Mouse (Mus musculus) heart, postnatal 4 days (tissue): ENCODE measurements around the gene Proser3. TPM values are rescaled to one million over a fixed set of nuclear protein-coding genes. Genes with fewer than 3 reads are reported as not detected.

Experiments used
- DNase-seq: peaks from one replicate; pipeline ENCODE4 v3.0.0; 2021
- total RNA-seq, 2 experiments: library from RNA; stranded (reverse); gene quantifications; 2 replicates each; pipeline ENCODE4 v1.2.3; 2021

Proser3 gene
- total RNA-seq = 1 to 10 TPM; 5.2 to 7.8 TPM

DNA sequence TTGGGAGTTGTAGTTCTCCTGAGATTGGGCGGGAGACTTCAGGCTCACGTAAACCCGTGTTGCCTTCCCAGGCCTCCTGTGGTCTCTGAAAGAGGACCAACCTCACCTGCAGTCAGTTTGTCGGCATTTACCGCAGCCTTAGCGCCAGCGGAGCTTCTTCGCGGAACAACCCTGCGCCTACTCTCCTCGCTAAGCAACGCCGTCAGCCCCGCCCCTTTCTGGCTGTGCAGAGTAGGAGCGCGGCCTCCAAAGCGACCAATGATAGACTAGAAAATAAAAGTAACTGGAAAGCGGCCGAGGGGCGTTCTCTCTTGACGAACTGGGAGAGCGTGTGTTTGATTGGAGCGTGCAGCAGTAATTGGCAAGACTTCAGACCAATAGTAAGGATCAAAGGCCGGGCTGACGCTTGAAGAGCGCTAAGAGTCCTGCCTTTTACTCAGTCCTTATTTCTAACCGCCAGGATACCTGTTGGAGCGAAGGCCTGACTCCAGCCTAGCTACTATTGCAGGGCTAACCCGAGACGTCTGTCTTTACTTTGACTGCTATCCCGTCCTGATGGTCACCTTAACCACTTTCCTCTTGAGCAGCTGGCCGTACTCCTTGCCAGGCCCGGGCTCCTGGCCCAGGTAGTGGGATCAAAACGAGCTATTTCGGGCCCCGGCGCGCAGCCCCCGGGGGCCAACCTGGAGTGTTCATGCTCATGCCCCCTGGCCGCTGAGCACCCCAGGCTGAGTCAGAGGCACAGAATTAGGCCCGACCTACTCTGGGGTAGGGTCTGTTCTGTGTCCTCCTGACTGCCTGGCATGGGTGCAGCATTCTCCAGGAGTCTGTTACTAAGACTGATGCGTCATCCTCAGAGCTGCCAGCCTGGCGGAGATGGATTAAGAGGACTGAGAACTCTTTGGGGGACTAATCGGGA lies at the start of gene Proser3, which contains the start of gene Hspb6:
Gene Proser3 (minus strand): TSS at position 198 of the 919 bp plus-strand sequence.
Gene Hspb6 (plus strand): TSS at position 77 of the 919 bp plus-strand sequence.
- peak; percentile 97 for DNase-seq

DNA sequence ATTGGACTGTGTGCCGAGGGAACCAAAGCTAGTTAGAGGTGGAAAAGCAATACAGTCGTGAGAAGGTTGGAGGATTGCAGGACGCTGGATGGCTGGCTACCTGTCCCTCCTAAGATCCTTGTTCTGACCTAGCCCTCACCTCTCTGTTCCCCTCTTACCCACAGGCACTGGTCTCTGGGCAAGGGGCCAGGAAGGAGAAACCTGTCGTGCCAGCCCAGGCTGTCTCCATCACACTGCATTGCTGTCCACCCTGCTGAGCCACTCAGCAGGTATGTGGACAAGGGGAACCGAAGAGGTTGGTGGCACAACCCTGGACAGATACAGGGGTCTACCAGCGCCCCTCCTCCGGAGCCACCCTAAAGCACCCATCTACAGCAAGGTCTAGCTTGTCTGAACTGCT lies 48.6 kb upstream of the Proser3 start:
- no peak for DNase-seq

DNA sequence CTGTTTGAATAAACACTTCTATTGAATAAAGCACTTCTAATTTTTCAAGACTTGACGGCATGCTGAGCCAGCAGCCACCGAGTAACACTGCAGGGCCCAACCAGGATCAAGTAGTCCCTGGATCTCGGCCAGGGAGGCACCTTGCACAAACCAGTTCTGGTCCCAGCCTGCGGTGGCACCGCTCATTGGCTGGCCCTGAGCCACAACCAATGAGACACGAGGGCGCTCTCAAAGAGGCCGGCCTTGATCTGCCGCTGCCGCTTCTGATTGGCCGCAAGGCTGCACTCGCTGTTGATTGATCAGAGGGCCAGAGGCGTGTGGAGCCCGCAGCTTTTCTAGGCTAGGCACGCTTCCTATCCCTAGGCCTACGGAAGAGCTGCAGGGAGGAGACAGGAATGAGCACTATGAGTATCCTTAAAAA lies 47.8 kb upstream of the Proser3 start:
- DNase-seq = peak; percentile 93

DNA sequence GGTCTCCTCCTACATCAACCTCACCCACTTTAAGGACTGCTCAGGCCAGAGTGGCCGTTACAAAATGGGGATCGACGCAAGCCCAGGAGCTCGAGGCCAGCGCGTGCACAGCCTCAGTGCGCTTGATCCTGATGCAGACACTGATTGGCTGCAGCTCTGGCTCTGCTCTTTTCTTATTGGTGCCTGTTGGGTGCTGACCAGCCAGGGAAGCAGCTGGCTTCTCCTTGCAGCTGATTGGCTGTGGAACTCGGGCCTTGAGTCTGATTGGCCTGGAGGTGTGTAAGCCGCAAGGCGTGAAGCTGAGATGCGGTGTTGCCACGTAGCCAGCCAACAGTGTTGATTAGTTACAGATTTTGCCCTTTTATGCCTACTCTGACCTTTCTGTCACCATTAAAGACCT lies 46.7 kb upstream of the Proser3 start, which contains the start of gene Zbtb32:
Gene Zbtb32 (minus strand): TSS at position 124 of the 400 bp plus-strand sequence.
- no peak for DNase-seq

DNA sequence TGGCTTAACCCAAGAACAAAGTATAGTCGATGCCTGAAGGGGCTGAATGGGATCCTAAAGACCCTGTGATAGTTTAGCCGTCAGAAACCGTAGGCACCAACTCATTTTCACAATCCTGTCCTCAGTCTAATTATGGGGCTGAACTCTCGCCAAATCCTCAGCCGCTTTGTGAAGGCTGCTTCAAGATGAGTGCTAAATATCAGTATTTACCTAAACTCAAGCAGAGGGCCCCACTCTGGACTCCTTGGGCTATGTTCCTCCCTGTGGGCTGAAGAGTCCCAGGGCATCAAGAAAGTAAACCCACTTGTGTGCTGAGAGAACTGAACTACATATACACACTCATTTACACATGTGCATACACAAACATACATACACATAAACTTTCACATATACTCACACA lies 44.7 kb upstream of the Proser3 start:
- DNase-seq = no peak

DNA sequence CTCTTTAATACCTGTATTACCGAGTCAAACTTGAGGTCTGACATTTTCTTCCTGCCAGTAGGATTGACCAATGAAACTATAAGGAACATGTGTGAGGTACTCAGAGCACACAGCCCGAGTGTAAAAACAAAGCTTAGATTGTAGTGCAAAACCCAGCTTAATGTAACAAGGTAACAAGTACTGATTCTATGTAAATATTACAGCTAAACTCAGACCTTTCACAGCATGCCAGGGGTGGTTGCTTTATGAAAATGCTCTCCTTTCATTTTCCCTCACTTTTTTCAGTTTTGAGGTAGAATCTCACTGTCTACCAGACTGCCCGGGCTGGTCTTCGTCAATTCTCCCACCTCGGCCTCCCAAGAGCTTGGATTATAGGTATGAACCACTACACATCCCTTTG lies 44.0 kb upstream of the Proser3 start:
- no peak for DNase-seq

DNA sequence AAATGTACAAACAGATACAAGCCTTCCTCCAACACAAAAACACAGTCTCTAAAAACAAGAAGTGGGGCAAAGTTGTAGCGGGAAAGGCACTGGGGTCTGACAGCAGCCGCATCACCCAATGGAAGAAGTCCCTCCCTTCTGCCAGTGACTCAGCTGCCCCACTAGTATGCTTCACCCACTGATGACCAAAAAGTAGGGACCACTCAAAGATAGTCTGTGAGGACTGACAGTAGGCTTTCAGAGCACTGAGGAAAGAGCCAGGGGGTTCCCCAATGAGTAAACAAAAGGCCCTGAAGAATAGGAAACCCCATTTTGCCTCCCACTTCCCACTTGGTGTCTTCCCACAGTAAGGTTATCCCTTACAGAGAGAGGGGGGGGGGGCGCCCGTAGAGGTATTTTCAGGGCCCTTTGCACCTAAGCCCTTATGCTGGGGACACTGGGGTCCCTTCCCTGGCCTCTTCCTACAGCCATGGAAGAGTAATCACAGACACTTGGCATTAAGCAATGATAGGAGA lies 42.5 kb upstream of the Proser3 start:
- no peak for DNase-seq

DNA sequence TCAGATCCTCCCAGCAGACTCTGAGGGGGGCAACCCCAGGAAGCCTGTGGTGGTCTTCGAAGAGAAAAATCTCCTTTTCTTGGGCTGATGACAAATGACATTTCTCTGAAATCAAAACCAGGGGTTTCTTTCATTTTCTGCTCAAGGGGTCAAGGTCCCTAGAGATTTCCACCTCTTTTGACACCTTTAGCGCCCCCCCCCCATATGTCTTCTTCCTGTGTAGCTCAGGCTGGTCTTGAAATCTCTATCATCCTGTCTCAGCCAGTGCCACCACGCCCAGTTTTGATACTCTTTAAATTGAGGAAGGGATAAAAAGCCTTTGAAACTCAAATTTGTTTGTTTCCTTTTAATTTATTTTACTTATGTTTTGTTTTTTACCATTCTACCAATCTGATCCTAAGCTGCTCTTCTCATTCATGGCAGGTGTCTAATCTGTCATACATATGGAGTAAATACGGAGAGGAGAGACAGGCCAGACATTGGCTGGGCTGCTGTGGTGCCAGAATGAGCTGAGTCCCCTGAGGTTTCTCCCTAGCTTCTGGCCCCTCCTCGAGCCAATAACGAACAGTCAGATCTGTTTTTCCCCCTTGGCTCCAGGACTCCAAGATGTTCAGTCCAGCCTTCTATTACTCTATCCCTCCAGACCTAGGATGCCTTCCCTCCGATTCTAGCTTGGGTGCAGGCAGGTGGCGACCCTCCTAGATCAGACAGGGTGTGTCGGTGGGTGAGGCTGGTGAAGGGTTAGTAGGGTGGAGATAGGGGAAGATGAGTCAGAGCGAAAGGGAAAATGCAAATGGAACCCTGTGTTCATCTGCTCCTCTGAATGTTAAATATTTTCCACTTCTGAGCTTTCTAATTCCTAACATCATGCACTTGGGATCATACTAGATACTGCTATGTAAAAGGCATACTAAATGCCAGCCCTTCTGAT lies 41.7 kb upstream of the Proser3 start:
- no peak for DNase-seq

DNA sequence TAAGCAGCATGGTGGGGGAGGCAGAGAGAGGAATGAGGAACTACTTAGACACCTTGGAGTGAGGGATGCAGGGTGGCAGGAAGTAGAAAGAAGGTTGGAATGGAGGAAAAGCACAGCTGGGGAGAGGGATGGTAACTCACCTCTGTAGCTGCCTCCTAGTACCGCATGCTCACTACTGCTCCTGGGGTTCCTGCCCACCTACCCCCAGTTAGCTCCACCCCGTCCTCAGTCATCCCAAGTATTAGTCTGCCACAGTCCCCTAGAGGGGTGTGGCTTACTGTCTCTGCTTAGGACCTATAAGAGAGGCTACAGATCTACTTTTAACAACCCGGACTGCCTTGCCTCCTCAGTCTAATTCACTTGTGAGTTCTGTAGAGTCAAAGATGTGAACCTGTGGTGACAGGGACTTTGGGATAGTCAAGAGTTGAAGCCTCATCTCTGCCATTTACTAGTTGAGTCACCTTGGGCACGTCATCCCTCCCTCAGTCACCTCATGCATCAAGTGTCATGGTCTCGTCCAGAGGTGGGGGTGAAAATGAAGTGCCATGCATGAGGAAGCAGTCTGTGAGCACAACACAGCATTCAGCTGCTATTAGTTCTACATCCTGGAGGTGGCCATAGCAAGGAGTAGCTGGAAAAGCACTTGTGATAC lies 40.8 kb upstream of the Proser3 start:
- DNase-seq = no peak

DNA sequence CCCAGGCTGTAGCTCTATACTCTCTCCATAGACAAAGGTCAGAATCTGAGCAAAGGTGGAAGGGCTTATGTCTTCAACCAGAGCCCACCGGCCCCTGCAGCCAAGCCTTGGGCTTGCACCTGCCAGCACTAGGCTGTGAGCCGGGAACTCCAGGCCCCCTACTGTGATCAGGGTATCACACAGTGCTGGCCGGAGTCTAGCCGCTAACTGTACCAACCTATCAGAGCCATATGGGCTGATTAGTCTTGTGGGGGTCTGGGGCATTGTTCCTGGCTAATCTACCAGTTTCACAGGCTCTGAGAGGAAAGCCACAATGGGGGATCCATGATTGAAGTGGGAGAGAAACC lies 39.5 kb upstream of the Proser3 start:
- DNase-seq = no peak

DNA sequence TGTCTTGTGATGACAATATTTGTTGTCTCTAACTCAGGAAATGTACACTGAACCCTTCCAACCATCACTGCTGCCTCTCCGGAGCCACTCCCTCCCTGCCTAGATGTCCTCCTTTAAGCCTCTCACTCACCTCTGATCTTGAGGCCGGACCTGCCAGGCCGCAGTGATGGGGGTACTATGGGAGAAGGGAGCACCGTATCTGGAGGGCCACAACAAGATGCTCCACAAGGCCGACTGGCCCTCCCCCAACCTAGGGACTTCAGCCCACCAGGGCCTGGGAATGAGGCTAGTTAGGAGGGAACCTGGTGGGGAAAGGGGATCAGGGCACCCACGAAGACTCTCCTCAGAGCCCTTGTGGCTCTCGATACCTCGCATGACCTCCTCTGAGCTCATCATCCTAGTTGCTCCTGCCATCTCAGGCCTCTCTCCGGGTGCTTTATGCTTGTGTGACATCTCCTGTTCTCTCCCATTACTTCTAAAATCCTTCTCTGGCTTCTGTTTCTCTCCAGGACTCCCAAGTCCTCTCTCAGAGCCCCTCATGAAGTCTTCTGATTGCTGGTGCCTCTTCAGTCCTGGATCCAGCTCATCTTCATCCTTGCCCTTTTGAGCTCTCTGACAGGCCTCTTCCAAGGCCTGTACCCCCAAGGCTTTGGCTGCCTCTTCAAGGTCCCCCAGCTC lies 39.0 kb upstream of the Proser3 start:
- DNase-seq = no peak

DNA sequence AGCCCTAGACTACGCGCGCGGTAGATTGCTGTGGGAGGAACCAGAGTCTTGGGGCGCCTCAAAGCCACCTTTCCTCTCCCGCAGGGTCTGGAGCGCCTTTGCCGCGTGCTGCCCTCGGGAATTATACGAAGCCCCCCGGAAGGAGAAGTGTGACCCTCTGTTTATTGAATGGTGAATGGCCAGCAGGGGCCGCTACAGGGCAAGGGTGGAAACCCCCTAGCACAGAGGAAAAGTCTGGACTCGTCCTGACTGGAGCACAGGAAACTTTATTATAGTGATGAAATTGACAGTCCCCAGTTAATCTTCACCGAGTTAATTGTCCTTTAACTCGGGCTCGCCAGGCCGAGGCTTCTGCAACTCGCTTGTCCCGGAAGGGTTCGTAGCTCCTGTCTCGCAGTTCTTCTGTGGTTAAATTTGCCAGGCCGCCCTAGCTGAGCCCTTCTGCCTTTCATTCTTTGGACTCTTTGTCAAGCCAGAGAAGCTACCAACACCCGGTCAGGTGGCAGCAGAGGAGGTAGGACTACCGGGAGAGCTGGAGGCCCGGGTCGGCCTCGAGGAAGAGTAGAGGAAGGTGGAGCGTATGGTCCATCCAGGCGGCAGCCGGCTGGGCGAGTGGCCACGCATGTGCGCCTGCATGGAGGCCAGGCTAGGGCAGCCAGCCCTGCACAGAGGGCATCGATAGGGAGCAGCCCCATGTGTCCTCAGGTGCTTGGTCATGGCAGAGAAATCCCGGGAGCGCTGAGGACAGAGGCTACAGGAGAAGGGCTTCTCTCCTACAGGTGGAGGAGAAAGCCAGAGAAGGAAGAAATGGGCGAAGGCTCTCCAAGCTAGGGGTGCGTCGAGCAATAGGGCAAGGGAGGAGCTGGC lies 37.6 kb upstream of the Proser3 start:
- peak; percentile 91 for DNase-seq

DNA sequence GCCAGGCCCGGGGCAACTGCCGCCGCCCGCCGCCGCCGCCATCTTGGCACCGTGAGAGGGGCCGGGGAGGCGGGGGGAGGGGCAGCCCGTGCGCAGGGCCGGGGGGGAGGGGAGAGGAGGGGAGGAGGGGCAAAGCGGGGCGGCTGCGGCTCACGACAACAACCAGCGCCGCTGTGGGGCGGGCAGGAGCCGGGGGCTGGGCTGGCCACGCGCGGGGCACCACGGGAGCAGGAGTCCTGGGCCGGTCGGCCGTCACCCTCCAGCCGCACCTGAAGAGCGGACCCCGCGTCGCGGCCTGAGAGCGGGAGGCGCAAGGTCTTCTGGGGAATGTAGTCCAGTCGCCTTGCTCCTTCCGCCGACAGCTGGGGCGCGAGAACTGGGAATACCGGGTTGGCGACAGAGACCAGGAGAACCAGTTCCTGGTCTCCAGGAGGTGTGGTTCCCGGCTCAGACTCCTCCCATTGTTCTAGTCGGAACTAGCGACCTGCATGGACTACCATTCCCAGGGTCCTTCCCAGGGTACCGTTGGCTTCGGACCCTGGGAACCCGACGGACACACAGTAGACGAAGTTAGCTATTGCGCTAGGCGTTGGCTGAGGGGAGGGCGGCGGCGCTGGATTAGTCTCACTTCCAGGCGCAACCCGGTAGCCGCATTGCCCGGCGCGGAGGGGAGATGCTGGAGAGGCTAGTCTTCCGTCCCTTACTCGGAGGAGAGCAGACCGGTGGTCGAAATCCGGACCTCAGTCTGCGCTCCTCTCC lies 36.8 kb upstream of the Proser3 start, which contains the start of gene Kmt2b:
Gene Kmt2b (minus strand): TSS at position 51 of the 759 bp plus-strand sequence.
- DNase-seq = peak; percentile 96

DNA sequence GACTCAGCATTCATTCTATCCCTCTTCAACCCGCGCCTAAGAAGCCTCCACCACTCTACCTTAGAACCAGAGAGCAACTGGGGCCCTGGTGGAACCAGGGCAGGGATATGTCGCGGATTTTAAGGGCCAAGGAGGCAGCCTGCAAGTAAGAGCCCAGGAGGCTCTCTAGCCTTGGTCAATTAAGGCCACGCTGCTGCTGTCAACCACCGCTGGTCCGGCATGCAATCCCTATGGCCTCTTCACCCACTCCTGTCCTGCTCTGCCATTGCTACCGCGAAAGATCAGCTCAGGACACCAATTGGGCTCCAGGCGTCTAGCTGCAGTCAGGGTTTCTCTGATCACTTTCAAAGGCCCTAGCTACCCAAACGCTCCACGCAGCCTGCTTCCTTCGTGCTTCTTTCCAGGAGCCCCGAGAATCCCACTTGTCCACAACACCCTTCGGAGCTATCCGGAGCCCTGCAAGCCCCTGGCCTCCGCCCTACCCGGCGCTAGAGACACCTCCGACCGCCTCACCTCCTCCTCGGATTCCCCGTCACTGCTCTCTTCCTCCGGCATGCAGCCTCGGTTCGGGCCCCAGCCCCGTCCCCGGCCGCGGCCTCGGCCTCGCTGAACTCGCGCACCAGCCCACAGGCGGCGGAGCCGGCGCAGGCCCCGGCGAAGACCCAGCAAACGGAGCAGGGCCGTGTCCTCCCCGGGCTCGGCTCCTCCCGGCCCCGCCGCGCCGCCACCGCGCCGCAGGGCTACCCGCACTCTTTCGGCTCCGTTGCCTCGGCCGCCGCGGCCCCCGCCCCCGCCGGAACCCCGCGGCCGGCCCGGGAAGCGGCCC lies 36.0 kb upstream of the Proser3 start:
- DNase-seq = peak; percentile 65

DNA sequence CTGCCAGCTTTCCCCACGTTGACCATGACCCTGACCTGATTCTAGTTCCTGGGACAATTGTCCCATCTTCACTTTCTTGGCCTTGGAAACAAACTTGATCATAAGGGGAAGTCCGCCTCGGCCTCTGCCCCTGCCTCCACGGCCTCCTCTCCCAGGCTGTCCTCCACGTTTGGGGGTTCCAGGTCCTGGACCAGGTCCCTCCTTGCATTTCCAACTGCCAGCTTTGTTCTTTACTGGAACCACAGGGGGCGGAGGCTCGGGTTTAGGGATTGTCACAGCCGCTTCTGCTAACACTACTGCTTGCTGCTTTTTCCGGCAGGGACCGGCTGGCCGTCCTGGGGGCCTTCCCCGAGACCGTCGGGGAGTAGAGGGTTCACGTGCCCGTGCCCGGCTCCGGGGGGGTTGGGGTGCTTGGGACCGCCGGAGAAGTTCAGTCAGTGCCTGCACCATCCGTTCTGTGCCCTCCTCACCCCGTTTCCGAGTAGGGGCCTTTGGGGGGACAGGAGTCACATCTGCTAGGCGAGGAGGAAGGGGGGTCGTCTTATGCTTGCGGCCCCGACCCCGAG lies 34.4 kb upstream of the Proser3 start:
- peak; percentile 18 for DNase-seq

DNA sequence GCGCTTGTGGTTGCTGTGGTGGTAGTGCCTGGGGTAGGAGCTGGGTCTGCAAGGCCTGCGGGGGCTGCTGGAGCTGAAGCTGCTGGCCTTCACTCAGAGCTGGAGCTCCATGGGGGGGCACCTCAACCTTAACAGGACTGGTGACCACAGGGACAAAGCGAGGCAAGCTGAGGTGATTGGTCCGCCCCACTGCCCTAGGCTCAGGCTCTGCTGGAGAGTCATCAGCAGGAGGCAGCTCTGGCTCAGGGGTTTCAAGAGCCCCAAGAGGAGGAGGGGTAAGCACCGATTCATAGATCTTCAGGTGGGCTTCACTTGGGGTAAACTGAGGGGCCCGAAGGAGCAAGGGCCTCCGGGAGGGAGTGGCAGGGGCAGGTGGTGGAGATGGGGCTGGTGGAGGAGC lies 33.1 kb upstream of the Proser3 start:
- DNase-seq = no peak

DNA sequence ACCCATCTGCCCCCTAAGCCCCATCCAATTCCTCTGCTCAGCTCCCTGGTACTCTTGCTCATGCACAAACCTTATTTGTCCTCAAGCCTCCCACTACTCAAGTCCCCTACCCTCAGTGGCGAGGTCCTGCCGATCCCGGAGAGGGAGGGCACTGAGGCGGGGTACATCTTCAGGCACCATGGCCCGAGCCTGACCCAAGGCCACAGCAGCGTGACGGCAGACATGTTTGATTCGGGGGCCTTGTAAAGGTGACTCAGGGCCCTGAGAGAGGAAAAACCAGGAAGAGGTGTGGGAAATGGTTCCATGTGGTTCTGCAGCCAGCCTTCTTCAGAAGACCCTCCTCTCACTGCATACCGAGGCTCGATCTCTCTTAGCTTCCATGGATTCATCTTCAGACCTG lies 32.2 kb upstream of the Proser3 start:
- peak; percentile 6 for DNase-seq

DNA sequence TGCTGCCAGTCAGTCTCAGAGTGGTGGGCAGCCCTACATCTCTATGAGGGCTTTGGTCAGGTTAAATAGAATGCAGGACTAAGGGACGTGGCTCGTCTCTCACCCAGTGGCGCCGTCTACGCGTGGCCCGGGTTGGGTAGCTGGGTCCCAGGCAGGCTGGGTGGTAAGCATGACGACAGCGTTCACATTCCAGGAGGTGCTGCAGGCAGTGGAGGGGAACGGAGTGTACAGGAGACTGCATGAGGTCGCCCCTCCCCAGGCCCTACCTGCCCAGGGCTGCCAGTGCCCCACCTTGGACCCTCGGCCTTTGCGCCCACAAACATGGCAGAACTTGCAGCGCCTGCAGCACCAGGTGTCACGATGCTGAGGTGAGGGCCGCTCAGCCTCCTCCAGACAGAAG lies 29.4 kb upstream of the Proser3 start:
- no peak for DNase-seq

DNA sequence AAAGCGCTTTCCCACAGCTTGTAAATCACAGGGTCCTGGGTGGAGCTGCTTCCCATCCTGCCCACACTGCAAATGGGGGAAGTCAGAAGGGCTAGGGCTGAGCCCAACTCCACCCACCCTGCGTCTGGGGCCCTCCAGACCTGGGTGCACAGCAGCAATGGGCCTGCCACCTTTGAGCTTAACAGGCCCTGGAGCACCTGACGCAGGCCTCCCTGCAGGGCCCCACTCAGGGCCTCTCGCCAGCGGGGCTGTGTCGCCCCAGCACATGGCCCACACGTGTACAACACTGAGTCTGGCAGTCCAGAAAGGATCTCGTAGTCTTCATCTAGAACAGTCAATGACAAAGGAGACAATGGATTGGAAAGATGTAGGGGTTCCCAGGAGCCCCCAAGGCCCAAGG lies 27.9 kb upstream of the Proser3 start:
- DNase-seq = no peak
